Mouse (Mus musculus) liver, embryonic 14.5 days (tissue): ENCODE data around the gene H2-DMa.

Experiments used
- CTCF ChIP-seq: IDR thresholded peaks from 2 replicates; pipeline ENCODE4 v1.5.1; 2016; ENCODE audit warnings: antibody characterized with exemption, low read depth, control low read depth
- EP300 ChIP-seq: IDR thresholded peaks from 2 replicates; pipeline ENCODE4 v1.6.1; 2016; ENCODE audit warnings: antibody characterized with exemption, low read depth

DNA sequence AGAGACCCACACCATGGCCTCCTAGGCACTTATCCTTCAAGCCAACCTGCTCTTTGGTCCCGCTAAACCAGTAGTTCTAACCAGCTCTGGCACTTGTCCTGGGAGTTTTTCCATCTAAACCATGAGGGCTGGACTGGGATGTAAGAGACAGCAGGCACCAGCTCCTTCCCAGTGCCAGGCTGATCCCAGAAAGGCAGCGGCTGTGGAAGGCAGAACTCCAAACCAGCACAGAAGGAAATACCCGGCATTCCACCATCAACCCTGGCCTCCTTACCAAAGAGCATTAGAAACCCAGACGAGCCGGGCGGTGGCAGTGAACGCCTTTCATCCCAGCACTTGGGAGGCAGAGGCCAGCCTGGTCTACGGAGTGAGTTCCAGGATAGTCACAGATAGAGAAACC is 9.0 kb upstream of the H2-DMa start:
- TF ChIP-seq CTCF = no peak
- TF ChIP-seq EP300 = no peak
